Mouse (Mus musculus) ES-Bruce4 (cell line): ENCODE measurements at regions not wholly inside any gene's neighbourhood (a gene's known extent, or its start where the extent isn't known, plus 50 kb on each side); places are given as distances from the start of the nearest gene placed in this dataset.

Experiments used
- EP300 ChIP-seq: IDR thresholded peaks from 2 replicates; pipeline ENCODE4 v1.6.1; 2011; ENCODE audit warnings: low read depth, low read length; ENCODE audit not compliant: insufficient read depth
- POLR2A ChIP-seq: IDR thresholded peaks from one replicate; pipeline ENCODE4 v1.8.1; 2011; ENCODE audit warnings: low read length; ENCODE audit not compliant: insufficient read depth

DNA sequence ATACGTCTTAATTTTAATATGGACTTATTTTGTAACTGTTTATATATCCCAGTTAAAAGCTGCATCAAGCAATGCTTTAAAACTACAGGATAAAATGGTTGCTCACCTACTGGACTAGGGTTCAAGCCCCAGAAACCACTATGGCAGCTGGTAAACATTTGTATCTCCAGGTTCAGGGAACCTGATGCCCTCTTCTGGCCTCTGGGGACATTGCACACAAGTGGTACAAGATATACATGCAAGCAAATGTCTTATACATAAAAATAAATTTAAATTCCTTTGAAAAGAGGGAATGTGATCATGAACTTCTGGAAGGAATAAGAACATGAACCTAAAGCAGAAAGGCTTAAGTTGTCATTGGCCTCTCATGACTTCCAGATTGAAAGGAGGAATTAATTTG lies 257.8 kb upstream of the Ift57 start:
- TF ChIP-seq EP300, result no peak
- TF ChIP-seq POLR2A, result no peak
